Mouse (Mus musculus) lung, postnatal 0 days (tissue): ENCODE measurements around the gene Exosc1. TPM values are rescaled to one million over a fixed set of nuclear protein-coding genes. Genes with fewer than 3 reads are reported as not detected.

Source experiments
- ATAC-seq: fragments of 200-750 bp; cut with Nextera tagmentation; 2 replicates; pipeline ENCODE4 v1.8.0; 2017; ENCODE audit warnings: moderate library complexity
- DNase-seq: peaks from one replicate; pipeline ENCODE4 v3.0.0-alpha.2; 2016; ENCODE audit warnings: low spot score
- H3K27ac ChIP-seq: fragments of 300-500 bp; sonication (generic); 2 replicates; pipeline ENCODE4 v1.5.1; 2014; ENCODE audit warnings: antibody characterized with exemption, mild to moderate bottlenecking, low read length, mixed read lengths
- H3K27me3 ChIP-seq: fragments of 300-500 bp; sonication (generic); replicated peaks from 2 replicates; pipeline ENCODE4 v1.6.1; 2014; ENCODE audit warnings: low read length, mixed read lengths; ENCODE audit not compliant: insufficient read depth
- H3K36me3 ChIP-seq: fragments of 300-500 bp; sonication (generic); 2 replicates; pipeline ENCODE4 v1.6.1; 2014; ENCODE audit warnings: low read length, mixed read lengths; ENCODE audit not compliant: insufficient read depth
- H3K4me1 ChIP-seq: fragments of 300-500 bp; sonication (generic); 2 replicates; pipeline ENCODE4 v1.6.1; 2014; ENCODE audit warnings: antibody characterized with exemption, low read depth, low read length, mixed read lengths; ENCODE audit not compliant: insufficient read depth
- H3K4me2 ChIP-seq: fragments of 300-500 bp; sonication (generic); replicated peaks from 2 replicates; pipeline ENCODE4 v1.6.1; 2014; ENCODE audit warnings: low read depth, mild to moderate bottlenecking, low read length, moderate library complexity, mixed read lengths
- H3K4me3 ChIP-seq: fragments of 300-500 bp; sonication (generic); 2 replicates; pipeline ENCODE4 v1.5.1; 2014; ENCODE audit warnings: low read depth, low read length
- H3K9ac ChIP-seq: fragments of 300-500 bp; sonication (generic); replicated peaks from 2 replicates; pipeline ENCODE4 v1.6.1; 2014; ENCODE audit warnings: low read depth, mild to moderate bottlenecking
- H3K9me3 ChIP-seq: fragments of 300-500 bp; sonication (generic); 2 replicates; pipeline ENCODE4 v1.6.1; 2016; ENCODE audit warnings: low read length, mixed read lengths
- CTCF ChIP-seq: IDR thresholded peaks from 2 replicates; pipeline ENCODE4 v1.5.1; 2016; ENCODE audit warnings: antibody characterized with exemption, mild to moderate bottlenecking
- EP300 ChIP-seq: IDR thresholded peaks from 2 replicates; pipeline ENCODE4 v1.6.1; 2016; ENCODE audit warnings: antibody characterized with exemption, mild to moderate bottlenecking, control low read depth
- WGBS: fragments of 180-500 bp; shearing (Covaris S2); extraction: QIAGEN DNeasy Blood & Tissue Kit; methylation state at CpG from one replicate; pipeline ENCODE4 v1.1.7; 2014; 5-methylcytosine and 5-hydroxymethylcytosine counted together
- polyA plus RNA-seq: library from polyadenylated mRNA; unstranded; fragments of >200 nt; fragmentation: Nextera tagmentation; extraction: Ambion mirVana; gene quantifications from 2 replicates; pipeline ENCODE4 v1.2.1, GENCODE M21; 2015

Gene Exosc1
- polyA plus RNA-seq, 1 experiment from 2014 or later, result 45.2 TPM

- WGBS, result 78% methylated on average over 10 of the region's 10 CpGs
- H3K9ac ChIP-seq, result no peak overlapping the region
- H3K4me1 ChIP-seq, result peaks cover 8% of the 10 kb centered on the region; the same call in 1 of the 2 replicates
- no peaks in the 10 kb centered on the region for H3K36me3 ChIP-seq
- no peak overlapping the region for H3K4me3 ChIP-seq
- no peak overlapping the region for H3K4me2 ChIP-seq
- ATAC-seq (no peak), DNase-seq (no peak)
- no peak overlapping the region for H3K27ac ChIP-seq
- H3K9me3 ChIP-seq, result no peaks in the 10 kb centered on the region
- no peak for TF ChIP-seq EP300
- no peak for TF ChIP-seq CTCF
- no peaks in the 10 kb centered on the region for H3K27me3 ChIP-seq
These were observed 30.2 kb downstream of the Exosc1 start for GRCm38 (mm10) chr19:41902848-41903593.

GRCm38 (mm10) chr19:41901696-41902095, 31.5 kb downstream of the Exosc1 start:
- Histone ChIP-seq H3K27me3 (no peaks in the 10 kb centered on the region), H3K9ac (no peak overlapping the region), H3K4me2 (no peak overlapping the region), H3K36me3 (no peaks in the 10 kb centered on the region), H3K27ac (no peak overlapping the region), H3K4me3 (no peak overlapping the region), H3K9me3 (no peaks in the 10 kb centered on the region), H3K4me1 (0 out of 2 replicates have a peak, but pooled peaks cover under 1% of the 10 kb centered on the region)
- 40% methylated on average over 2 of the region's 2 CpGs for WGBS
- DNase-seq (no peak), ATAC-seq (no peak)
- TF ChIP-seq EP300 (no peak), CTCF (no peak)

GRCm38 (mm10) chr19:41900495-41901090, 32.6 kb downstream of the Exosc1 start:
- no peak overlapping the region for H3K4me3 ChIP-seq
- H3K9me3 ChIP-seq, result no peaks in the 10 kb centered on the region
- H3K9ac ChIP-seq, result no peak overlapping the region
- ATAC-seq (no peak), DNase-seq (no peak)
- WGBS, result 83% methylated on average over 8 of the region's 8 CpGs
- no peak for TF ChIP-seq CTCF
- no peak for TF ChIP-seq EP300
- no peak overlapping the region for H3K4me2 ChIP-seq
- H3K36me3 ChIP-seq, result no peaks in the 10 kb centered on the region
- H3K27me3 ChIP-seq, result no peaks in the 10 kb centered on the region
- peaks cover 4% of the 10 kb centered on the region; the same call in 1 of the 2 replicates for H3K4me1 ChIP-seq
- no peak overlapping the region for H3K27ac ChIP-seq

DNA sequence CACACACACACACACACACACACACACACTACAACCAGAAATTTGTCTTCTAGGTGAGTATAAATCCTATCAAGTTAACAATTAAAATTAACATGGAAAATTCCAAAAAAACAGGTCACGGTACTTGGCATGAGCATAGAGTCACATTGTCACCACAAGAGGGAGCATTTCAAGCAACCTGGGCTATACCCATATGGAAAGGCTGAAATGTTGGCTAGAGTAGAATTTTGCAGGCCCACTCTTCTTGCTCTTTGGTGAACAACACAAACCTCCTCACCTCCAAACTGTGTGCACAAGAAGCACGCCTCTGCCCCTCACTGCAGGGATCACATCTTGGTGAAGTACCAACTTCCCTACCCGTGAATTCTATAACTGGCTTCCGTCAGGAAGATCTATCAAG, 34.4 kb downstream of the Exosc1 start:
- Histone ChIP-seq H3K27me3 (no peaks in the 10 kb centered on the region), H3K4me2 (no peak overlapping the region), H3K36me3 (no peaks in the 10 kb centered on the region), H3K4me3 (no peak overlapping the region), H3K4me1 (peaks cover 9% of the 10 kb centered on the region; the same call in 1 of the 2 replicates), H3K9ac (no peak overlapping the region), H3K27ac (no peak overlapping the region), H3K9me3 (no peaks in the 10 kb centered on the region)
- DNase-seq (peak; percentile 77), ATAC-seq (no peak)
- peak; percentile 80 for TF ChIP-seq CTCF
- TF ChIP-seq EP300, result no peak
- WGBS, result 47% methylated on average over 4 of the region's 4 CpGs

- H3K36me3 ChIP-seq, result no peaks in the 10 kb centered on the region
- no peak overlapping the region for H3K27ac ChIP-seq
- H3K27me3 ChIP-seq, result no peaks in the 10 kb centered on the region
- peak overlapping the region; percentile 67 for H3K4me3 ChIP-seq
- 0 out of 2 replicates have a peak, but pooled peaks have one; percentile 7 for ATAC-seq
- H3K4me1 ChIP-seq, result peaks cover 9% of the 10 kb centered on the region; the same call in 1 of the 2 replicates
- no peaks in the 10 kb centered on the region for H3K9me3 ChIP-seq
- peak overlapping the region; percentile 89 for H3K4me2 ChIP-seq
- 12% methylated on average over 18 of the region's 18 CpGs for WGBS
- no peak for DNase-seq
- H3K9ac ChIP-seq, result no peak overlapping the region
- TF ChIP-seq EP300 (no peak), CTCF (no peak)
These were observed 36.9 kb downstream of the Exosc1 start for GRCm38 (mm10) chr19:41896319-41896711.

DNA sequence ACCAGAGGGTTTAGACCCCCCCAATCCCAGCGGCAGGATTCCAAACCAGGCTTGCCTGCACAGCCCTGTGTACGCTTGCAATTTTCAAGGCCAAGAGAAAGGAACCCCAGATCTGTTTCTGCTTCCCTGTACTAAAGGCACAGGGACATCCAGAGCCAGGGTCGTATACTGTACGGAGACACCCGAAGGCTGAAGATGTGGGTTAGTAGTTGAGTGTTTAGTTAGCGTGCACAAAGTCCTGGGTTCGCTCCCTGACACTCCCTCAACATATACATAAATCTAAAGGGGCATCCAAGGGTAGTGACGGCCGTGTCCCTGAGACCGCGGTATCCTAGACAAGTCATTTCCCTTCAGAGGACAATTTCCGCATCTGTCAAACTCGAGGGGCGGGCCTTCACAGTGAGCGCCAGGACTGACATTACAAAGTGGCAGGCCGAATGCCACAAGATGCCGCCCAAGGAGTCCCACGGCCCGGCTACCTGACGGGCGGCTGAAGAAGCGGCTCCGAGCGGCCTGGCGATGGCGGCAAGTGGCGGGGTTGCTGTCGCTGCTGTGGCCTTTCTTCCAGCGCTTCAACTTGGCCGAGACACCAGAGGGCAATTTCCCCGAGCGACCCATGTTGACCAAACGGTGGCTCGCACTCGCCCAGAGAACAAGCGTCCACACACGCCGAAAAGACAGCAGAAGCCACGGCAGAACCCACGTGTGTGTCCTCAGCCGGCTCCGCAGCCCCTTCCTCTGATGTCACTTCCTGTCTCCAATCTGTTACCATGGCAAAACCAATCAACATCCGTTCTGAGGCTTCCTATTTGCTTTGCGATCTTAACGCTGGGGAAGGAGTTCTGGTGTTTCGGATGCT, 37.5 kb downstream of the Exosc1 start, which contains the start of gene Rrp12:
Gene Rrp12, minus strand, starts transcription at position 714 of the 859 bp plus-strand sequence.
- TF ChIP-seq CTCF, result no peak
- peak; percentile 33 for TF ChIP-seq EP300
- Histone ChIP-seq H3K4me3 (peak within 1 kb of the TSS; percentile 67), H3K36me3 (no peaks in the 10 kb centered on the region), H3K4me1 (peaks cover 9% of the 10 kb centered on the region; the same call in 1 of the 2 replicates), H3K4me2 (peak within 1 kb of the TSS; percentile 89), H3K27me3 (no peaks in the 10 kb centered on the region), H3K27ac (no peak within 1 kb of the TSS), H3K9ac (0 out of 2 replicates have a peak within 1 kb of the TSS, but pooled peaks have one; percentile 39), H3K9me3 (no peaks in the 10 kb centered on the region)
- DNase-seq, result peak; percentile 99
- ATAC-seq, result peak; percentile 96
- WGBS, result under 1% methylated on average over 46 of the region's 46 CpGs
